Mouse (Mus musculus) right cerebral cortex, postnatal 14 days (tissue): ENCODE data around the gene Vmn2r94.

ENCODE experiments used
- DNase-seq: peaks from one replicate; pipeline ENCODE4 v3.0.0; 2022

Vmn2r94 gene

GRCm38 (mm10) chr17:18277656-18278055, at the start of gene Vmn2r94:
Gene Vmn2r94 (minus strand): TSS chr17:18277756.
- no peak for DNase-seq

- no peak for DNase-seq
Measured at GRCm38 (mm10) chr17:18323031-18323430, 45.5 kb upstream of the Vmn2r94 start.

GRCm38 (mm10) chr17:18297799-18298198, 20.2 kb upstream of the Vmn2r94 start, which contains the start of gene Vmn2r93:
Gene Vmn2r93 (plus strand): TSS chr17:18298099.
- no peak for DNase-seq

- no peak for DNase-seq
Measured at GRCm38 (mm10) chr17:18236931-18237330, 40.6 kb downstream of the Vmn2r94 start.

GRCm38 (mm10) chr17:18231996-18232395, 45.6 kb downstream of the Vmn2r94 start:
- no peak for DNase-seq

- DNase-seq = no peak
Measured at GRCm38 (mm10) chr17:18221300-18221699, 56.3 kb downstream of the Vmn2r94 start.
